Mouse (Mus musculus) urinary bladder, postnatal 10 days (tissue): Measurements from ENCODE around the gene Mfn1.
A peak's percentile ranks its signal among the peaks of the same experiment; 100 is the strongest.

Experiments used
- DNase-seq: peaks from one replicate; pipeline ENCODE4 v3.0.0; 2022; ENCODE audit warnings: low spot score

The Mfn1 gene

DNA sequence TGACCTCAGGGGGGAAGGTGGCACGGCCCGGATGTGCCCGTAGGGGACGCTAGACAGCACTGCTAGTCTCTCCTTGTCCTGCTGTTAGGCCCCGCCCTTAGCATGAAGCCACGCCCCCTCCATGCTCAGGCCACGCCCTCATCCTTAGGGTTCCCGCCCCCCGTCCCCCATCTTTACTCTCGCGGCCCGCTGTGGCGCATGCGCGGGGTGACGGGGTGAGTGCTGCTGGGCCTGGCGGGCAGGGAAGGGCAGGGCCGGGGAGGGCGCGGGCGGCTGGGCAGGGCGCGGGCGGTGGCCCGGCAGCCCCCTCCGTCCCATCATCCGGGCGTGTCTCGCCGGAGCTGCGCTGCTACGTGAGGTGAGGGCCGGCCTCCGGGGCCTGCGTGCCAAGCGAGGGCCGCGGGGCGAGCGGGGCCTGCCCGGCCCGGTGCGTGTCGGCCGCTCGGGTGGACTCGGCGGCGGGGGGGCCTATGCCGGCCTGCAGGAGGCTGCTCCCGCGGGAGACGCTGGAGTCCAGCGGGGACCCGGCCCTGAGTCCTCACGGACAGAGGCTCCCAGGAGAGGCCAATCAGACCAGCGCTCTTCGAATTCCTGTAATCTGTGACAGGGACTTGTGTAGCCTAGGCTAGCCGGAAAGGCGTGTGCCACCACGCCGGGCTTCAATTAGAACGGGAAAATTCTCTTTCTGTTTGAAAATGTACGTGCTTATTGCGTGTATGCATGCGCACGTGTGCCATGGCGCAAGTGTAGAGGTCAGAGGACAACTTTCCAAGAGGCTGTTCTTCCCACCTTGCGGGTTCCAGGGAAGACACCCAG, 18.7 kb upstream of the Mfn1 start:
- DNase-seq: peak; percentile 93

DNA sequence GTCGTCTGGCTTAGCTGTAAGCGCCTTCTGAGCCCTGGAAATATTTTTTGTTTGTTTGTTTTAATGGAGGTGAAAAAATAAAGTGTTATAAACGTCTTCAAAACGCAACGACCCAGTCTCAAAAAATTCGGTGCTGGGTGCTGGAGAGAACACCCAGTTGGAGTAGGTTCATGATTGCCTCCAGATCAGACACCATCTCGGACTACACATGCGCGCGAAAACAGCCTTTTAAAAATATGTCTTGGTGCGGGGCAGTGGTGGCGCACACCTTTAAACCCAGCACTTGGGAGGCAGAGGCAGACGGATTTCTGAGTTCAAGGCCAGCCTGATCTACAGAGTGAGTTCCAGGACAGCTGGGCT, 18.1 kb upstream of the Mfn1 start:
- no peak for DNase-seq

DNA sequence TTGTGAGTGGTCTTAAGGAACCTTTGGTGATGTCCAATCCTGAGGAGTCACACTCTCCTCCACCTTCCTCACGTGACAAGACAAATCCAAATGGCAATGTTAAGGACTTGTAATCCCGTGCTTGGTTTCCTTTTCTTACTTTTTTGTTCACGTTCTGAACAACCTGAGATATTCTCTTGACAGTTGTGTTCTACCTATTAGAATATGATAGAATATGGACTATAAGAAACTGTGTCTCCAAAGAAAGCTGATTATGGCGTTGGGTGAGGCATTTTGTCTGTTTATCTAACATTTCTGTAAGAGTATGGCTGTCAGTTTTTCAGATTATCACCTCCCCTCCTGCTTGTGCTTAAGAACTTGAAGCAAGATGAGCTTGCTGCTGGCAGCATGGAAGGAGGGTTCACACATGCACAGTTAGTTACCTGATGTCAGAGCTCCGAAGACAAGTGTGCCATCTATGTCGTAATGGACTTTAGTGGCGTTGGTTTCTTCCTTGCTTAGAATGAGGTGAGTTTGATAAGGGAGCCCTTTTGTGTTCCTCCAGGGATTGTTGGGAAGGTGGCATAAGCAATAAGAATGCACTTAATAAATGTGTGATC, 16.5 kb upstream of the Mfn1 start:
- DNase-seq: no peak

DNA sequence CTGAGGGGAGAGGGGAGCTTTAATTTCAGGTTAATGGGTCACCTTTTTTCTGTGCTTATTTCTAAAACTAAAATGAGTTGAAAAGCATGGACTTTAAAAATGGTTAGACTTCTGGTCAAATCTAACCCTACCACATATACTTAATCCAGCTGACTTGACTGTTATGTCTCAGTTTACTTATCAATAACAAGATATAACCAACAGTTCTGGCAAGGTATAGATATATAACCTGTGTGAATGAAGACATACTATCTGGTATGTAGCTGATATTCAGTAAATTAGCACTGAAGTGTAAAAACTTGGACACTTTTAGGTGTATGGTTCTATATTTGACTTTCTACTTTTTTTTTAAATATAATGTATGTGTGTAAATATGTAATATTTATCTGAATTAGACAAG, 15.7 kb upstream of the Mfn1 start:
- no peak for DNase-seq

DNA sequence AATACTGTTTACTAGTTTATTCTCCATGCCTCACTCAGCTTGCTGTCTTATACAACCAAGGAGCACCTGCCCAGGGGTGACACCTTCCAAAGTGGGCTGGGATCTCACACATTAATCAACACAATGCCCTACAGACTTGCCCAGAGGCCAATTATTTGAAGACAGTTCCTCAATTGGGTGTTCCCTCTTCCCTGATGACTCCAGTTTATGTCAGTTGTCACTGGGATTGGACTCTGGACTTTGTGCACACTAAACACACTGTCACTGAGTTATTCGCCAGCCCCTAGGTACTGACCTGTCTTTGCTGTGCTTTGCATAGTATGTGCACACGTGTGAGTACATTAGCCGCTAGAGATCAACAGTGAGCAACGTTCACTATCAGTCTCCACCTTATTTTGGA, 2.1 kb upstream of the Mfn1 start:
- DNase-seq: no peak

DNA sequence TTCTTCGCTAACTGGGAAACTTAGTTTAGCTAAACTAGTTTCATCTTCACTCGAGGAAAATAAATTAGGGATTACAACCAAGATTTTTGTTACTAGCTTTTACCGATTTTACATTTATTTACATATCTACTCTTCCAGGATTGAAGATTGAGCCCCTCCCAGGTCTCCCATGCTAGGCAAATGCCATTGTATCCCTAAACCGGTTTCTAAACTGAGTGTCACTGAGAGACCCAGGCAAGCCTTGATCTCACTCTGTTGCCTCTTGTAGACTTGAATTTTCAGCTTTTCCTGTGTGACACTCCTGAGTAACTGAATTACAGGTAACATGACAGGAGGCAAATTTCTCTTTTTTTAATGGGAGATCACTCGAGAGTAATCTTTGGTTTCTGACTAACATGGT, 776 bp downstream of the Mfn1 start:
- DNase-seq: no peak

DNA sequence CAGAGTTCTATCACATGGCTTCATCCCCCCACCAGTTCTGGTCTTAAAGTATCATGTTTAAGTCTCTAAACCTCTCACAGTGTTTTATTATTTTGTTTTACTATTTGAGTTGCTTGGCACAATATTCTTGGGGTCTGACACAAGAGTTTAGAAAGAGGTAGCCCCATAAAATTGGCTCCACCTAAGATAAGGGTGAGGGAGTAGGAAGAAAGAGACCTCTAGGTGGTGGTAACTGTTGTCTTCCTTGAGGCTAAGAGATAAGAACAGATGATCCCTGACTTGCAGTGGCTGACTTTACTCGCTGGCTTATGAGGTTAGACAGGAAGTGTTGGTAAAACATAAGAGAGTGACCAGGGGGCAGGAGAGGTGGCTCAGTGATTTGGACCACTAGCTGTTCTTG, 6.4 kb downstream of the Mfn1 start:
- no peak for DNase-seq

DNA sequence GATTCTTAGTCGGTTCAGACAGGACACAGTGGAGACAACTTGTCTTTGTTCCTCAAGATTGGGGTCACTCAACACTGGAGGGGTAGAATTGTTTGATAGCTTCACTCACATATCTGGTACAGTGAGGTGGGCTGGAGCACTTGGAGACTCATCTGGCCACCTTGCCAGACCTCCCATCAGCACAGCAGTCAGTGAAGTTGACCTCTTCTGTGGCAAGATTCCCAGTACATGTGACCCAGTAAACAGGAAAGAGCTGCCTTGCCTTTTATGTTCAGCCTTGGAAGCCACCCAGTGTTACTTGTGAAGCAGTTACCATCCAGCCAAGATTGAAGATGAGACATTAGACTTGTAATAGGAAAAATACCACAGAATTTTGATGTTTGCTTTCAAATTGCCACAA, 8.3 kb downstream of the Mfn1 start:
- no peak for DNase-seq

DNA sequence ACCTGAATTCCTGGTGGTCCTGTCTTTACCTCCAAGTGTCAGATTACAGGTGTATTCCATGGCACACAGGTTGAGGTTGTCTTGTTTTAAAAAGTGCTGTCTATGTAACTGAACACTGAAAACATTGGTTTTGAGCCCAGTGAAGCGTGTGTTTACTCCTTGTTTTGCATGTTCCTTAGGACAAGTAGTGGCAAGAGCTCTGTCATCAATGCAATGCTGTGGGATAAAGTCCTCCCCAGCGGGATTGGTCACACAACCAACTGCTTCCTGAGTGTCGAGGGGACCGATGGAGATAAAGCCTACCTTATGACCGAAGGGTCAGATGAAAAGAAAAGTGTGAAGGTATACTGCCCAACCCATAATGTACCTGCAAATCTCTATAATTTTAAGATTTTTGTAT, 8.8 kb downstream of the Mfn1 start:
- DNase-seq: no peak

DNA sequence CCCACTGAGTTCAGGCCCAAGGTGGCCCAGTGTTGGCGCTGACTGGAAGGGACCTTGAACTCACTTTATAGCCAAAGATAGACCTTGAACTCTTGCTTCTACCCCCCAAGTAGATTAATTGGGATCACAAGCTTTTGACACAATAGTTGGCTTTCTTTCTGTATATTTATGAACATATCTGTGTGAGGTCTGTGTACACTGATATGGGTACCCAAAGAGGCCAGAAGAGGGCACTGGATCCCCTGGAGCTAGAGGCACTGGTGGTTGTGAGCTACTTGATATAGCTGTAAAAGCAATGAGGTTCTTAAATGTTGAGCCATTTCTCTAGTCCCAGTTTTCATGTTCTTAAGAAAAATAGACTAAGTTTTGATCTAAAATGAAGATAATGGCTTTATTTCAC, 23.8 kb downstream of the Mfn1 start:
- no peak for DNase-seq

DNA sequence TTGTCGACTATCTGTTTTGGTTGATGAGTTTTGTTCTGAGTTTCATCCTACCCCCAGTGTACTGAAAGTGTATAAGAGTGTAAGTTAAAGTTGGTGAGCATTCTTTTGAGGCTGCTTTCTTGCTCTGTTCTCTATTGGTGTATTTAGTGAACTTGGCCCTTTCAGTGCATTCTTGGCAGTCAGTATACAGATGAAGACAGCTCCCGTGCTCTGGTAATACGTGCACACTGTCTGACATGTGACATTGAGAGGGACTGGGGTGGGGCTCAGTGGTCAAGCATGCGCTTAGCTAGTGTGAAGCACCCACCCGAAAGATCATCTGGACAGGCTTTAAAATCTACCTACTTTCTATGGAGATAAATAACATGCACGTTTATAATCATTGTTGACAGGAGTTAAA, 34.1 kb downstream of the Mfn1 start:
- DNase-seq: no peak

DNA sequence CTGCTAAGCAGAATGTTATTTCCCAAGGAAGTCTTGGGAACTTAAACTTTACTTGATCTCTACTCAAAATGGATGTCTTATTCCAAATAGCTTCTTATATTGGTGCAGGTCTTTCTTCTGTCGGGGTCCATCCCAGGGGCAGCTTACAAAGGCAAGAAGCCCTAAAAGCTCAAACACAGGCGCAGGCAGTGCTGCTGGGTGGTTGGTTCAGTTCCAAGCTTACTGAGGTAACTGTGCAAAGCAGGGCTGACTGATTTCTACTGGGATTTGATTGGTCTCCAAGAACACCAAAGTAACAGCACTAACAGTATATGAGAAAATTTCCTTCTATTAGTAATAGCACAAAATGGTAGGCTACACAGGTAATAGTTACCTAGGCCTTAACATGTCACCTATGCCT, 43.8 kb downstream of the Mfn1 start:
- DNase-seq: no peak

DNA sequence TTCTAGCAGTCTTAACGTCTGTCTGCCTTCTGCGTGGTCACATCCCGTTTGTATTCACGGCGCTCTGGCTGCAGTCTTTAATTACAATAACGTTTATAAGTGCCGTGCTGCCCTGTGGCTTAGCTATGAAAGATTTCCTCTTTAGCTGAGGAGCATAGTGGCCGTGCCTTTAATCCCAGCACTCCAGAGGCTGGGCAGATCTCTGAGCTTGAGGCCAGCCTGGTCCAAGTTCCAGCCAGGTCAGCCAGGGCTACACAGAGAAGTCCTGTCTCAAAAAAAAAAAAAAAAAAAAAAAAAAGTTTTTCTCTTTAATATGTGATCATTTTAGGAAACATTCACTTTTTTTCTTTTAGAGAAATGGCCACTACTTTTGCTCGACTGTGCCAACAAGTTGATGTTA, 44.6 kb downstream of the Mfn1 start:
- DNase-seq: no peak

DNA sequence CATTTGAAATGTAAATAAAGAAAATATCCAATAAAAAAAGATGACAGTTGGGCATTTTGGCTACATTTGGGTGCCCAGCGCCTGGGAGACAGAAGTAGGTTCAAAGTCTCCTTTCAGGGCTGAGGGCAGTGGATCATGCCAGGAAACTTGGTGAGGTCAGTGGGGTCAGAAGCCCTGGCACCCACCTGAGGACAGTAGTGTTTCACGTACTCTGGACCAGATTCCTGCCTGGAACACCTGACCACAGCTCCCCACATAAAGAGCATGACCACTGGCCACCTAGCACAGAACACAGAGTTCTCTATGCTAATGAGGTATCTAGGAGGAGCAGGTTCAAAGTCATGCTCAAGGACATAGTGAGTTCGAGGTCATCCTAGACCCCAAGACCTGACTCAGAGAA, 45.9 kb downstream of the Mfn1 start:
- no peak for DNase-seq

DNA sequence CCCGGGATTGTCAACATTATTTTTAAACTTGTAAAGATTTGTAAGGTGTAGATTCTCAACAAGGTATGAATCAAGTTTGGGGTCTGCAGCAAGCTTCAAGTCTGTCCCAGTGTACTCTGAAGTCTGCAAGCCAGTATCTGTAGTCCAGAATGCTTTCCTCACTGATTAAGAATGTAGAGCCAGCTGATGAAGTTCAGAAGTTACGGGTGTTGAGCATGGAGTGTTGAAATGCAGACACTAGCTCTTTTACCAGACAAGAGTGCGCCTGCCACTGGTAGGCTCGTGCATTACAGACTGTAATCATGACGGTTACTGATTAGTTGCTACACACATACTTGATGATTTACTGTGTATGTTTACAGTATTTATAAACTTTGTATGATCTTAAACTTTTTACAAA, 49.5 kb downstream of the Mfn1 start:
- DNase-seq: no peak

DNA sequence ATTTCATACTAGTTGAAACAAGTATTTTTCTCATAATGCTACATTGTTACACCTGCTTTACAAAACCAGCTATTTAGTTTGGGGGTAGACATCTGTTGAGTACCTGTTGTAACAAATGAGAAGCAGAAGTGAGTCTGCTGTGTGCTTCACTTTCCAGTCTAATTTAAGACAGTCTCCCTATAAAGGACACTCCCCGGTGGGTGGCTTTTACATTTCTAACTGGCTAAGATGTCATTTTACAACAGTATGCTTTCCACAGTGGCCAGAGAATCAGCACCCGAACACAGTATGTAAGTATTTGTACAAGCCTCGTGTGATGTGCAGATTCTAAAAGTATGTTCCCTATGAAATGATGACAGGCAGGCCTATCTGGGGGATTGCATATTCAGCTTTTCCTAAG, 51.5 kb downstream of the Mfn1 start:
- no peak for DNase-seq

DNA sequence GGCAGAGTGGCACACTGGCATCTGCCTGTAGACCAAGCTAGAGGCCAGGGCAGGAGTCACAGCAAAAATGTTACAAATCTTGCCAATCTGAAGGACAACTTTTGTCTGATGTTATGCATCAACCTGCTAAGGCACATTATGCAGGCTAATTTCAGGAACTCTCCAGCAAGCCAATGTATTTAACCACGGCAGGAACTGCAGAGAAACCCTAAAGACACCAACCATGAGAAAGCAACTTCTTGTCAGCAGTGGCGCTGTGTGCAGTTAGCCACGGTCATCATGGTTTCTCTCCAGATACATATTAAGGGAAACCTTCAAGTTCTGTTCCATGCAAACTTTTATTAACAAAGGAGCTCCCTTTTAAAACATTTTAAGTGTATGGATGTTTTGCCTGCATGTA, 52.6 kb downstream of the Mfn1 start:
- no peak for DNase-seq

DNA sequence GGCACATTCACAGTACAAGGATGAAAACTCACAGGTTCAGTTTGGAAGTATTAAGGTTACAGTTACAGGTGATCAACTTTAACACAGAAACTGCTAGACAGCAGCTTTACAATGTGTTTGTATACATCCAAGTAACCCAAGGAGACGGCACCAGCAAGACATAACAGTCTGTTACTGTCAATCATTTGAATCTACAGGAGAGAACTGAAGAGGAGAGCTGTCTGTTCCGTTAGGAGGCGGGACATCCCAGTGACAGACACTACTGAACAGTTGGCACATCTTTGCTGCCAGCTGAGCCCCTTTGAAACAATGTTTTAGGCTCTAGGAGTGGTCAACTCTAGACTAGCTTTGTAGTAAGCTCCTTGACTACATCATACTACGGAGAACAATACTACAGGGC, 54.2 kb downstream of the Mfn1 start:
- no peak for DNase-seq

DNA sequence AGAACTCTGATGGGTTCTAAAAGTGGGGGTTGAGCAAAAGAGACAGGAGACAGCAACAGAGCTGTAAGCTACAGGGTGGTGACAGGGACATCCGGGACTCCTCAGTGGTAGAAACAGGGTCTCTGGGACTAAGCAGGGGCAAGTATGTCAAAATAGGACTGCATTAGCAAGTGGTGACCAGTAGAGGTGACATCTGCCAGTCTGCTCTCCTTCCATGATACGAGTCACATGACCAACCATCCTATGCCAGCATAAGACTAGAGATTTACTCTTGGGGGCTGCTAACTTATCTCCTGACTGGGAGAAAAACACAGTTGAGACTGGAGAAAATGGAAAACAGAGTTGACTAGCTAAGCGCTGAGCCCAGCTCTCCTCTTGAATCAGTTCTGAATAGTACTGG, 57.0 kb downstream of the Mfn1 start:
- DNase-seq: no peak

DNA sequence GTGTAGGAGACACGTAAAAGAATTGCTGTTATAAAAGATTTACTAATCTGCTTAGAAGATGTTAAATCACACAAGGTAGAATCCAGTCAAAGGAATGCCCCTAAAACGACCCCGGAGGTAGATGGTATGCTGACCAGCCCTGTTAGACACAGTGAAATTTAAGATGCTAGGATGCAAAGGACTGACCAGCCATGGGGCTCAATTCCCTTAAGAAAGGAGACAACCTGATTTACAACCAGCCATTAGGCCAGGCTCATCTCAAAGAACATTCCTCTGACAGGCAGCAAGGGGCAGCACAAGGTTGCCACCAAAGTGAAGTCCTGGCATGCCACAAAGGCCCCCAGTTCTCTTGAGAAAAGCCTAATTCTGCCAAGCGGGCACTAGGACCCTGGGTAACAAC, 65.8 kb downstream of the Mfn1 start:
- DNase-seq: no peak

DNA sequence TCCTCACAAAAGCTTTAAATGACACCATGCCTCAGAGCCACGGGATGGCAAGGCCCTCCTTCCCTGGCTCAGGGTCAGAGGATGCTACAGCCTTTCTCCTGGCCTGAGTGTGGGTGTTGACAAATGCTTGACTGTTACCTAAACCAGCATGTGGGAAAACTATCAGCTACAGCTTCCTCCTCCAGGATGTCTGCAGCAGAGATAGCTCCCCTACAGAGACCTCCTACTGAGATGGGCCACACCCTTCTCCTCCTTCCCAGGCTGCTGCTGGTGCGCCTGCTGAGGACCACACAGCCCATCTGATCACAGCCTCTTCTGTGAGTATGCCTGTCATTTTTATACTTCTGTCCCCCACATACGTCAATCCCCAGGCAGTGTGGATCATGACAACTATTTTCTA, 70.1 kb downstream of the Mfn1 start:
- DNase-seq: no peak

DNA sequence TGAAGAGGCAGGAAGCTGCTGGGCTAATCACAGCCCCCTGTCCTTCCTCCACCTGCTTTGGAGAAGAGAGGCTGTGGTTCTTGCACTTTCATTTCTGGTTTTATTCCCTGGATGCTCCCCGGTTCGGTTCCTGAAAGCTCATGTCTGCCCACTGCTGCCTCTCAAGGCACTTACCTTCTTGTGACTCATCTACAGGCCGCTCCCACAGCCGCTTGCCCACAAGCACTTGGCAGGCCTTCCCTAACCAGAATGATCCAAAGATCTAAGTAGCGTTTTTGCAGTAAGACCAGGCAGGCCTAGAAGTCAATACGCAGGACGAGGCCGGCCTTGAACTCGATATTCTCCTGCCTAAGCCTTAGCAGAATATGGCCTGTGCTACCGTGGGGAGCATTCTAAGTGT, 71.8 kb downstream of the Mfn1 start:
- DNase-seq: no peak

DNA sequence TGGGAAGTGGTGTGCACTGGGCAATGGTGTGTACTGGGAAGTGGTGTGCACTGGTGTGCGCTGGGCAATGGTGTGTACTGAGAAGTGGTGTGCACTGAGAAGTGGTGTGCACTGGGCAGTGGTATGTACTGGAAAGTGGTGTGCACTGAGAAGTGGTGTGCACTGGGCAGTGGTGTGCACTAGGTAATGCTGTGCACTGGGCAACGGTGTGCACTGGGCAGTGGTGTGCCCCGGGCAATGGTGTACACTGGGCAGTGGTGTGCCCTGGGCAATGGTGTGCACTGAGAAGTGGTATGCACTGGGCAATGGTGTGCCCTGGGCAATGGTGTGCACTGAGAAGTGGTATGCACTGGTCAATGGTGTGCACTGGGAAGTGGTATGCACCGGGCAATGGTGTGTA, 80.0 kb downstream of the Mfn1 start:
- no peak for DNase-seq

DNA sequence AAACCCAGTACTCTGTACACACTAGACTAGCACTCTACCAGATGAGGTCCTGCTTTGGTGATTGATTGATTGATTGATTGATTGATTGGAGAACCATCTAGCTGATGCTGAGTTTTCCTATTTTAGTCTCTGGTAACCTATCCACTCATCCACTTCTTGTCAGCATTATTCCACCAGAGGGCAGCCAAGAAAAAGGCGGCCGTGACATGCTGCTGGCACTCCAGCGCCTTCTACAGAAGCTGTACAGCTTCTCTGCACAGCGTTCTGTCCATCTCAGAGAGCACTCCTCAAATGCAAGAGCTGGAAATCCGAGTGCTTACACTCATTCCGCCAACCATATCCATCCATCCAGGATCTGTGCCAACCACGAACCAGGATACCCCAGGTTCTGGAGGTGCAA, 81.3 kb downstream of the Mfn1 start:
- no peak for DNase-seq
